Mouse (Mus musculus) left cerebral cortex, adult 8-10 months (tissue): ENCODE results near the gene Dbp. TPM values are rescaled to one million over a fixed set of nuclear protein-coding genes. Genes with fewer than 3 reads are reported as not detected.

ENCODE experiments used
- DNase-seq, 2 experiments: peaks; one replicate each; pipeline ENCODE4 v3.0.0; 2022; ENCODE audit warnings: low spot score in 2 of 2
- total RNA-seq, 4 experiments: library from RNA; stranded (reverse); gene quantifications; 2 replicates each; pipeline ENCODE4 v1.2.4; 2022

Gene Dbp
- total RNA-seq, 4 experiments from 2014 or later = 164 to 236 (median 186) TPM

- no peak for DNase-seq
These were observed 10.8 kb upstream of the Dbp start, which contains the start of gene Sec1 for GRCm38 (mm10) chr7:45693921-45694591. Gene Sec1, minus strand, starts transcription at chr7:45694402.

DNA sequence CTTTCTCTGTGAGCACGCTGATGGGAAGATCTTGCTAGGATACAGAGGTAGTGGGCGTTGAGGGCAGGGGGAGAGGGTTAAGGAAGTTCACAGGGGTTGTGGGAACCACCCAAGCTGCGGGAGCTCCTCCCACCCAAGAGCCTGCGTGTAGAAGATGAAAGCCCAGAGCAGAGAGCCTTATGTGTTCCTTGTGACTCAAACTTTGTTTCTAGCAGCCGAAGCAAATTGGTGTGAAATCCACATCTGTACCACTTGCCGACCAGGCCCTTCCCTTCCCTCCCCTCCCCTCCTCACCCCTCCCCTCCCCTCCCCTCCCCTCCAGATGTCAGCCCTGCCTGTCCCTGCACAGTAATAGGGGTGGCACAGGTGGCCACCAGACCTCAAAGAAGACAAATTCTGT is 9.8 kb upstream of the Dbp start:
- DNase-seq = no peak

DNA sequence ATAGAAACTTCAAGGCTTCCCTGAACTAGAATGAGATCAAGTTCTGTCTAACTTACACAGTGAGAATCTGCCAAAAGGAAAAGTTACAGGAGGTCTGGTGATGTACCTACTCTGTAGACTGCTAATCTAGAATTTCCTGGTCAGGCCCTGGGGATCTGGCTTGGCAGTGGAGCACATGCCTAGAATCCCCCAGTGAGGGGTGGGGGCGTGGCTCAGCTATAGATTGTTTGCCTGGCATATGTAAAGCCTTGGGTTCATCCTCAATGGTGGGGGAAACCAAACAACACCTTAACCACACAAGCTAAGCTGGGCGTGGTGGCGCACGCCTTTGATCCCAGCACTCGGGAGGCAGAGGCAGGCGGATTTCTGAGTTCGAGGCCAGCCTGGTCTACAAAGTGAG is 7.0 kb upstream of the Dbp start:
- no peak for DNase-seq

GRCm38 (mm10) chr7:45699523-45700141 is 5.3 kb upstream of the Dbp start, which contains the start of gene Car11:
Gene Car11, plus strand, starts transcription at chr7:45699843.
- DNase-seq = peak in 1 of 2 experiments; percentile 48

DNA sequence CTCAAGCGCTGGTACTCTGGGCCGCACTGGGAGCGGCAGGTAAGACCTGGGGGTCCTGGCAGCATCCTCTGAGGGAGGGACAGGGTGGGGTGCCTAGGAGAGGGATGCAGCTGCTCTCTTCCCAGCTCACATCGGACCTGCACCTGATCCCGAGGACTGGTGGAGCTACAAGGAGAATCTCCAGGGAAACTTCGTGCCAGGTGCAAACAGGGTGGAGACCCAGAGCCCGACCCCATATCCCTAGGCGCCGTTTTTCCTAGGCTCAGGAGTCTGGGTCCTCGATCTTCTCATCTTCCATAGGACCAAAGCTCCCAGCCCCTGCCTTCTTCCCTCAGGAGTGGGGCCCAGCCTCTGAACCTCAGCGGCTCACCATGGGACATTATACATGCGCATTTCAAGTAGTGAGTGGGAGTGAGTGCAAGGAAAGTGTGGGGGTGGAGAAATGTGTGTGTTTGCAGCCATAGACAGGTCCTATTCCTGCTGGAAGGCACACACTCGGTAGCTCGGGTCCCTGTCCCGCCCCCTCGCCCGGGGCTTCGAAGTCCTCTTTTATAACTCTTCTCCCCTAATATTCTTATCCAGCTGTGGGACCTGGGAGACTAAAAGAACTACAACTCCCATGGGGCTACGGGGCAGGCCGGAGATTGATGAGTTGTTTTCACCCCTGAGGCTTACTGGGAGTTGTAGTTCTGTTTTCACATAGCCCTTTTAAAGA is 4.4 kb upstream of the Dbp start:
- DNase-seq = peak; percentile 70 to 88

GRCm38 (mm10) chr7:45701072-45701471 is 3.8 kb upstream of the Dbp start:
- DNase-seq = no peak

DNA sequence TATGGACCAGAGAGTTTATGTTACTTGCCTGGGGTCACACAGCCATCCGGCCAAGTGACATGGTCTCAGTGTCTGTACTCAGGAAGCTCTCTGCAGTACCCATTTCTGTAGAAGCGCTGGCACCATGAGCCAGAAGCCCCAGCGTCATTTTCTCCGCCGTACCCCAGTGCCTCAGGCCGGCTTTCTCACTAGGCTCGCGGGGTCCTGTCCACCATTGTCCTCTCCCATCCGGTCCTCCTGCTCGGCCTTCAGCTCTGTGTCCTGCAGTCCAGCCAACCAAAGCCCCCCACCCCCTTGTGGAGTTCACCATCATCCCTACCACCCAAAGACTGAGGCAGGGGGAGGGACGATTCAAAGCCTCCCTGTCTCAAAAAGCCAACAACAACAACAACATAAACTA is 3.3 kb upstream of the Dbp start:
- no peak for DNase-seq

DNA sequence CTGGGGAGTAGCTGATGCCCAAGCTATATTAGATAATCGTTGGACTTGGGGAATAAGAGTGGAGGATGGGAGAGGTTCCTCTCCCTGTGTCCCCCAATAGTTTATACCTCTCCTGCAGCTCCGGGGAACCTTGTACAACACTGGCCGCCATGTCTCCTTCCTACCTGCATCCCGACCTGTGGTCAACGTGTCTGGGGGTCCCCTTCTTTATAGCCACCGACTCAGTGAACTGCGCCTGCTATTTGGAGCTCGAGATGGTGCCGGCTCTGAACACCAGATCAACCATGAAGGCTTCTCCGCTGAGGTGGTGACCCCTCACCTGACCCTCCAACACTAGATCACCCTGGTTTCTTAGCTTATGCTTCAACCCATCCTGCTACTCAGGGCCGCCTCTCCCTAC is 2.6 kb upstream of the Dbp start:
- DNase-seq = no peak

DNA sequence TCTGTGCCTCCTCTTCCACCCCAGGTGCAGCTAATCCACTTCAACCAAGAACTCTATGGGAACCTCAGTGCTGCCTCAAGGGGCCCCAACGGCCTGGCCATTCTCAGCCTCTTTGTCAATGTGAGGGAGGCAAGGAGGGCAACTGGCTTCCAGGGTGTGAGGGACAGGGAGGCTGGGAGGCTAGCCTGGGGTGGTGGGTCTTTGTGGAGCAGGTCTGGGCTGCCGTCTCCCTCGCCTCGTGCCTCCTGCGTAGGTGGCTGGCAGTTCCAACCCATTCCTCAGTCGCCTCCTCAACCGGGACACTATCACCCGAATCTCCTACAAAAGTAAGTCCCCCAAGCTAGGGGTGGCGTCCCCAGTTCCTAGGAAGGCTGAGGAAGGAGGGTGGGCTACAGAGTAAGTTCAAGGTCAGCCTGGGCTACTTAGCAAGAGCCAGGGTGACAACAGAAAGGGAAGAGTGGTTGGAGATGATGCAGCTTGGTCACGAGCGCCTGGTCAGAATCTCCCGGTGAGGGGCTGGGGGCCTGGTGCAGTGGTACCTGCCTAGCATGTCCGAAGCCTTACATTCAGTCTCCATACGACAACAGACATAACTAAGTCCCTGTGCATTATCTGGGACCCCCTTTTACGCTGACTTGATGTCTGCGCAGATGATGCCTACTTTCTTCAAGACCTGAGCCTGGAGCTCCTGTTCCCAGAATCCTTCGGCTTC is 1.9 kb upstream of the Dbp start:
- no peak for DNase-seq

DNA sequence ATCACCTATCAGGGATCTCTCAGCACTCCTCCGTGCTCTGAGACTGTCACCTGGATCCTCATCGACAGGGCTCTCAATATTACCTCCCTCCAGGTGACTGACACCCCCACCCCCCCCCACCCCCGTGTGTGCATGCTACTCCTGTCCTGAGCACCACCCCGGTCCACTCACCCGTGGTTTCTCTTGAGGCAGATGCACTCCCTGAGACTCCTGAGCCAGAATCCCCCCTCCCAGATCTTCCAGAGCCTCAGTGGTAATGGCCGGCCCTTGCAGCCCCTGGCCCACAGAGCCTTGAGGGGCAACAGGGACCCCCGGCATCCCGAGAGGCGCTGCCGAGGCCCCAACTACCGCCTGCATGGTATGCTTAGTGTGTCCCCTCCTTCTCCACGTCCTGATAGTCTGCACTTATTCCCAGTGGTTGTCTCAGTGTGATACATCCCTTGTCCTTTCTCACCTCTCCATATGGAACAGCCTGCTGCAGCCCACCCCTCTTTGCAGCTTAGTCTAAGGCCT is 1.3 kb upstream of the Dbp start:
- DNase-seq = peak in 1 of 2 experiments; percentile 63

- DNase-seq = peak; percentile 66 to 87
These were observed 785 bp upstream of the Dbp start for GRCm38 (mm10) chr7:45704046-45704559.

DNA sequence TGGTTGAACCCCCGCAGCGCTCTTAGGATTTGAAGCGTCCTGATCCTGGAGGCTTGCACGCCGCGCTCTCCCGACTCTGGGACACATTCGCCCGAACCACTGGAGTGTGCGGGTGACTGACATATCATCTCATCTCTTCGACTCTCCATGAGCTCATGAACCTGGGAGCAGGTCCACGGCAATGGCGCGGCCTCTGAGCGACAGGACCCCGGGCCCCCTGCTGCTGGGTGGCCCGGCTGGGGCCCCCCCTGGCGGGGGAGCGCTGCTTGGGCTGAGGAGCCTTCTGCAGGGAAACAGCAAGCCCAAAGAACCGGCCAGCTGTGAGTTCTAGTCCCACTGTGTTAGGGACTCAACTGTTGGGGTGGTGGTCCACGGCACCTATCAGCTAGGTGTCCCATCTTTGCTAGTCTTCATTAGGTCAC is 566 bp downstream of the Dbp start:
- DNase-seq = peak in 1 of 2 experiments; percentile 61

- peak; percentile 76 to 88 for DNase-seq
These were observed 989 bp downstream of the Dbp start for GRCm38 (mm10) chr7:45705873-45706281.

- DNase-seq = peak; percentile 64 to 88
These were observed 1.9 kb downstream of the Dbp start for GRCm38 (mm10) chr7:45706721-45707241.

- DNase-seq = peak; percentile 90 to 93
These were observed 2.6 kb downstream of the Dbp start for GRCm38 (mm10) chr7:45707375-45707967.

DNA sequence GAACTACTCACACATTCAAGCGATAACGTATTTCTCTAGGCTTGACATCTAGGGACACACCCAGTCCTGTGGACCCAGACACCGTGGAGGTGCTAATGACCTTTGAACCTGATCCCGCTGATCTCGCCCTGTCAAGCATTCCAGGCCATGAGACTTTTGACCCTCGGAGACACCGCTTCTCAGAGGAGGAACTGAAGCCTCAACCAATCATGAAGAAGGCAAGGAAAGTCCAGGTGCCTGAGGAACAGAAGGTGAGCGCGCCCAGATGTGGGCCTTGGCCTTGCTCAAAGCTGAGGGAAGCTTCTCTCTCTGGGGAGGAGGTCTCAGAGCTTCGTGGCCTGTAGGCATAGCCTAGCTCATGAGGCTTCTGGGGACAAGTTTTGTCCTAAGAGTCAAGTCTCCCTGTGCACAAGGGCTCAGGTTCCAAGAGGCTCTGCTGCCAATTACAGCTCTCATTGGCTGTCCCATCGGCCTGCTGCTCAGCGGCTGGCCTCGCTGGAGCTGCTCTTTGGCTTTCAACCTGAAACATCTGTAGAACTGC is 3.4 kb downstream of the Dbp start:
- no peak for DNase-seq

- DNase-seq = no peak
These were observed 4.1 kb downstream of the Dbp start for GRCm38 (mm10) chr7:45709036-45709435.

DNA sequence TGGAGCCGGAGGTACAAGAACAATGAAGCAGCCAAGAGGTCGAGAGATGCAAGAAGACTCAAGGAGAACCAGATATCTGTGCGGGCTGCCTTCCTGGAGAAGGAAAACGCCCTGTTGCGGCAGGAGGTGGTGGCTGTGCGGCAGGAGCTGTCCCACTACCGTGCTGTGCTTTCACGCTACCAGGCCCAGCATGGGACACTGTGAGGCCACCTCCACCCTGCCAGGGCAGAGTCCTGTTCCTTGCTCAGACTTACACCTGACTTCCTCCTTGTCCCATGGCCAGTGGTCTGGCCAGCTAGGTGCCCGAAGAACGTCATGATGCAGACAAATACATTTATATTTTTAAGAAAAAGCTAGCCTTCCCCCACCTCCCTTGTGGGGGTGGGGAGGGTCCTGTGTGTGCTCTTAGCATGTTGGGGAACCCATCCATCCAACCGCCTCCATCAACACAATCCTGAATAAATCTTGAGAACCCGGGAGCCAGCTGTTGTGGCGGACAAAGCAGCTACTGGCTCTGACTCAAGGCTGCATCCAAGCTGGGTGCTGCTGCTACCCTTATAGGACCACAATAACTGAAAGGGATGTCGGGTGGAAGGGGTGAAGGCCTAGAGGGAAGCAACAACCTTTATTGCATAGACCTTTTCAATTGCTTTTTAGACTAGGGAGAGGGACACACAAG is 4.9 kb downstream of the Dbp start:
- DNase-seq = no peak

GRCm38 (mm10) chr7:45710477-45711191 is 5.7 kb downstream of the Dbp start:
- no peak for DNase-seq
